Mouse (Mus musculus) stomach, postnatal 0 days (tissue): Measurements from ENCODE around the gene 1700012B09Rik.

Source experiments
- CTCF ChIP-seq: IDR thresholded peaks from 2 replicates; pipeline ENCODE4 v1.5.1; 2016; ENCODE audit warnings: antibody characterized with exemption, low read depth, mild to moderate bottlenecking, moderate library complexity
- EP300 ChIP-seq: optimal IDR thresholded peaks from 2 replicates; pipeline ENCODE3; 2016; ENCODE audit warnings: antibody characterized with exemption

DNA sequence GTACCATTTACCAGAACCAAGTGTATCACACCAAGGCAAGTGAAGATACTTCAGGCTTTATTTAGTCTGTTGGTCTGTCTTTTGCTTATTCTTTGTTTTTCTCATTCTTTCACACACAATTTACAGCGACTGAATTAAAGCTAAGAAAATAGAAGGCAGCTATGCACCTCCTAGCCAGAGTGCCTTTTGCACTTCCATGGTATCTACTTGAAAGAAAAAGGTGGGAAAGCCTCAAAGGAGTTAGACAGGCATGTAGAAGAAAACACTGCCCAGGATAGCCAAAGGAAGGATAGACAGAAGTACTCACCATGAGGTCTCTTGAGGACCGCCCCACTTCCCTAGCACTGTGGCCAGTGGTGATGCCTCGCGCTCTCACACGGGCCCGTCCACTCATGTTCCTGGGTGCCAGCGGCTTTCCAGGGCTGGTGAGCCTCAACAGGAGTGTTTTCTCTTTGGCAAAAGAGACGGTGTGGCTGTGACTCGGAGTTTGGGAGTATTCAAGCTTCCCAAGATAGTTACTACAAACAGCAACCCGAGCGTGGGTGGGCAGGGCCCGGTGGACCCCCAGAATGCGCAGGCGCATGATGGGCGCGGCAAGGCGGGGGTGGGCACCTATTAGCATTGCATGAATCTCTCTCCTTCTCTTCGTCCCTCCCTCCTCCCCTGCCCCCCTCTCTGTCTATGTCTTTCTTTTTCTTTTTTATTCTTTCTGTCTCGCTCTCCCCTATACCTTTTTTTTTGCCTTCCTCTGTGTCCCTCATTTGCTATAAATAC is 30.5 kb downstream of the 1700012B09Rik start, which contains the start of gene Piwil4:
- no peak for TF ChIP-seq CTCF
- TF ChIP-seq EP300 = no peak
